Mouse (Mus musculus) MEL (cell line): ENCODE data around the gene Myh9.

Experiments
- CTCF ChIP-seq, 3 experiments: IDR thresholded peaks in 2 of 3; conservative IDR thresholded peaks in 1 of 3; 2 replicates each; pipeline ENCODE4 v1.5.1; 2011 to 2012; ENCODE audit warnings: low read length in 3 of 3, low read depth in 2 of 3, mild to moderate bottlenecking in 2 of 3, improper control_type of control experiment in 1 of 3, inconsistent platforms in 1 of 3, mixed read lengths in 1 of 3, moderate library complexity in 1 of 3; ENCODE audit not compliant: control insufficient read depth in 1 of 3, insufficient read depth in 1 of 3, poor library complexity in 1 of 3, severe bottlenecking in 1 of 3
- HCFC1 ChIP-seq: IDR thresholded peaks from 2 replicates; pipeline ENCODE4 v1.6.1; 2012; ENCODE audit warnings: low read depth, mild to moderate bottlenecking, inconsistent platforms, low read length, improper control_type of control experiment, moderate library complexity
- MAX ChIP-seq: IDR thresholded peaks from 2 replicates; pipeline ENCODE4 v1.6.1; 2011; ENCODE audit warnings: low read length, improper control_type of control experiment
- NRF1 ChIP-seq: IDR thresholded peaks from 2 replicates; pipeline ENCODE4 v1.6.1; 2014; ENCODE audit warnings: low read depth, mild to moderate bottlenecking, inconsistent platforms, low read length, improper control_type of control experiment, moderate library complexity; ENCODE audit not compliant: poor library complexity, insufficient read depth, severe bottlenecking
- POLR2A ChIP-seq, 2 experiments: IDR thresholded peaks; 2 replicates each; pipeline ENCODE4 v1.6.1; 2011 to 2012; ENCODE audit warnings: low read length in 2 of 2, mild to moderate bottlenecking in 2 of 2, control low read depth in 1 of 2, improper control_type of control experiment in 1 of 2, low read depth in 1 of 2, moderate library complexity in 1 of 2; ENCODE audit not compliant: control insufficient read depth in 1 of 2, insufficient read depth in 1 of 2, poor library complexity in 1 of 2
- USF2 ChIP-seq, 2 experiments: IDR thresholded peaks; 2 replicates each; pipeline ENCODE4 v1.6.1; 2011 to 2012; ENCODE audit warnings: improper control_type of control experiment in 2 of 2, low read length in 2 of 2, borderline replicate concordance in 1 of 2, inconsistent platforms in 1 of 2, low read depth in 1 of 2, mild to moderate bottlenecking in 1 of 2; ENCODE audit not compliant: insufficient read depth in 1 of 2
- ZMIZ1 ChIP-seq: IDR thresholded peaks from 2 replicates; pipeline ENCODE4 v1.6.1; 2012; ENCODE audit warnings: low read depth, mild to moderate bottlenecking, inconsistent platforms, low read length, improper control_type of control experiment, moderate library complexity

DNA sequence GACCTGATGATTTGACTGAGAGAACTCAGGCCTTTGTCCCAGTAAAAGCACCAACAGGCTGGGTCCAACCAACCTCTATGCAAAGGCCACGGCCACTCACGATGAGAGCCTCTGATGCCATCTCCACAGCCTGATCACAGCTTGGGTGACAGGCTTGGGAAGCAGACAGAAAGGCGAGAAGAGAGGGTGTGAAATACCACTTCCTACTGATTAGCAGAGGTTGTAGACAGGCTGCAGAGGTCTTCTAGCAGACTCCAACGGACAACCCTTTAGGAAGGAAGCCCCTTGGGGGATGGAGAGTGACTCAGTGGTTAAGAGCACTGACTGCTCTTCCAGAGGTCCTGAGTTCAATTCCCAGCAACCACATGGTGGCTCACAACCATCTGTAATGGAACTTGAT, 40.8 kb downstream of the Myh9 start:
- TF ChIP-seq CTCF (IDR thresholded peaks at IDR 0.05 in 2 of 3, conservative IDR thresholded peaks at IDR 0.05 in 1 of 3; ENCODE audit: control insufficient read depth in 1 of 3, insufficient read depth in 1 of 3, low read depth in 2 of 3, low read length in 3 of 3, poor library complexity in 1 of 3, severe bottlenecking in 1 of 3) (no peak), HCFC1 (no peak), MAX (no peak), ZMIZ1 (no peak), POLR2A (IDR thresholded peaks at IDR 0.05; ENCODE audit: control insufficient read depth in 1 of 2, insufficient read depth in 1 of 2, low read depth in 1 of 2, low read length in 2 of 2, poor library complexity in 1 of 2) (no peak), NRF1 (no peak), USF2 (IDR thresholded peaks at IDR 0.05; ENCODE audit: borderline replicate concordance in 1 of 2, insufficient read depth in 1 of 2, low read depth in 1 of 2, low read length in 2 of 2) (no peak)
